Mouse (Mus musculus) layer of hippocampus, adult 9-10 months (tissue): ENCODE results near the gene Zfp810.

Source experiments
- DNase-seq: peaks from one replicate; pipeline ENCODE4 v3.0.0; 2022; ENCODE audit warnings: low spot score

Gene Zfp810

GRCm38 (mm10) chr9:22259184-22260091 is 48.0 kb downstream of the Zfp810 start, which contains the start of gene Zfp599:
Gene Zfp599, minus strand, starts transcription at chr9:22259895.
- DNase-seq: peak; percentile 24

- DNase-seq: no peak
Measured at GRCm38 (mm10) chr9:22258784-22259183, 48.7 kb downstream of the Zfp810 start.

GRCm38 (mm10) chr9:22256579-22256978 is 50.9 kb downstream of the Zfp810 start:
- DNase-seq: no peak

GRCm38 (mm10) chr9:22244242-22244641 is 63.2 kb downstream of the Zfp810 start:
- no peak for DNase-seq

GRCm38 (mm10) chr9:22240001-22240400 is 67.4 kb downstream of the Zfp810 start:
- DNase-seq: no peak

- no peak for DNase-seq
Measured at GRCm38 (mm10) chr9:22230556-22230955, 76.9 kb downstream of the Zfp810 start.

GRCm38 (mm10) chr9:22230061-22230460 is 77.4 kb downstream of the Zfp810 start:
- DNase-seq: no peak

GRCm38 (mm10) chr9:22229386-22230026 is 77.9 kb downstream of the Zfp810 start:
- DNase-seq: no peak

- no peak for DNase-seq
Measured at GRCm38 (mm10) chr9:22226846-22227245, 80.6 kb downstream of the Zfp810 start.
